Mouse (Mus musculus): ENCODE measurements around the gene Slc37a4.
"Not testable (repeated sequence)": the region's sequence is repeated elsewhere in the genome, so short reads cannot be mapped to it uniquely, and the experiment has no call there.

The Slc37a4 gene

GRCm38 (mm10) chr9:44444402-44445025 is 47.9 kb downstream of the Slc37a4 start:
- not testable (repeated sequence) for DNase-seq

DNA sequence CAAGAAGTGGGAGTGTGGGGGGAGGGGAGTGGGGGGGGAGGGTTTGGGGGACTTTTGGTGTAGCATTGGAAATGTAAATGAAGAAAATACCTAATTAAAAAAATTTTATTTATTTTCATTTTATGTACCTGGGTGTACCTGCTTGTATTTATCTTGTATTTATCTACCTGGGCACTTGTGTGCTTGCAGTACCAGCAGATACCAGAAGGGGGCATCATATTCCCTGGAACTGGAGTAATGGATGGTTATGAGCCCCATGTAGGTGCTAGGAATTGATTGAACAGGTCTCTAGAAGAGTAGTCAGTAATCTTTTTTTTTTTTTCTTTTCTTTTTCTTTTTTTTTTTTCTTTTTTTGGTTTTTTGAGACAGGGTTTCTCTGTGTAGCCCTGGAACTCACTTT is 53.7 kb downstream of the Slc37a4 start:
- no peak for DNase-seq

Data from right cerebral cortex, postnatal 4 days (tissue).